Mouse (Mus musculus) right cerebral cortex, postnatal 36 days (tissue): ENCODE data around the gene Olfr704.
"Not testable (repeated sequence)": the region's sequence is repeated elsewhere in the genome, so short reads cannot be mapped to it uniquely, and the experiment has no call there.

Source experiments
- DNase-seq, 2 experiments: peaks; one replicate each; pipeline ENCODE4 v3.0.0; 2022; ENCODE audit warnings: low spot score in 2 of 2, mixed read lengths in 1 of 2

Gene Olfr704

GRCm38 (mm10) chr7:106862885-106863284 is at the start of gene Olfr704:
Gene Olfr704 (plus strand): TSS chr7:106863185.
- DNase-seq, result no peak

- DNase-seq, result no peak
Measured at GRCm38 (mm10) chr7:106813829-106814228, 49.2 kb upstream of the Olfr704 start, which contains the start of gene Olfr701. Gene Olfr701 (plus strand): TSS chr7:106814129.

DNA sequence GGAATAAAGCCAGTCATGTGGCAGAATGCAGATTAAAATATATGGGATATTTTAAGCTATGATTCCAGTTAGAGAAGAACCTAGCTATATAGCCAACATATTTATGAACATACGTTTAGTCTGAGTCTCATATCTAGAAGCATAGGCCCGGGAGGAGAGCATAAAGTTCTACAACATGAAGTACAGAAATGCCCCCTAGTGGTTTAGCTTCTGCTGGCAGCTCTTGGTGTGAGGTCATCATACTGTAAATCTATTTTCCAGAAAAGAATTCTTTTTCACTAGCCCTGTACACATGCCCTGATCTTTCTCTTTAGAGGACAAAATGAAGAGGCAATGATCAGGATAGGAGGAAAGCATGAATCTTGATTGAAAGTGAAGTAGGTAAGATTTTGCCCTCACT is 47.2 kb upstream of the Olfr704 start:
- no peak for DNase-seq

GRCm38 (mm10) chr7:106818414-106818813 is 44.6 kb upstream of the Olfr704 start:
- DNase-seq, result no peak

- no peak for DNase-seq
Measured at GRCm38 (mm10) chr7:106833793-106834192, 29.2 kb upstream of the Olfr704 start, which contains the start of gene Olfr702. Gene Olfr702 (minus strand): TSS chr7:106833893.

DNA sequence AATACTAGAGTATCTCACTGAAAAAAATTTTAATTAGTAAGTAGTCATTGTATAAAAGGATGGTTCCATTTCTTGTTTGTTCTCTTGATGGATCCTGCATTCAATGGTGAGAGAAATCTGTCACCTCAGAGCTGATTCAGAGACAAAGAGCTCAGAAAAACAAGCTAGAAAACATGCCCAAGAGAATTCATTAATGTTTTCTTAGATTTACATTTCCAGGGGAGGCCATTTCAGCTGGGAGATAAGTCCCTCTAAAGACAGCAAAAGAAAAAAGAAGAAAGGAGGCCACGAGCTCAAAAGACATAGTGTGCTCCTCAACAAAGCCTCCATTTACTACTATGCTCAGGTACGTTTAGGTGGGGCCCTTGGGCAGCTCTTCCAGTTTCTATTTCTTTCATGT is 19.9 kb upstream of the Olfr704 start, which contains the start of gene Olfr703:
Gene Olfr703, plus strand, starts transcription at position 301 of the 400 bp plus-strand sequence.
- DNase-seq, result no peak

DNA sequence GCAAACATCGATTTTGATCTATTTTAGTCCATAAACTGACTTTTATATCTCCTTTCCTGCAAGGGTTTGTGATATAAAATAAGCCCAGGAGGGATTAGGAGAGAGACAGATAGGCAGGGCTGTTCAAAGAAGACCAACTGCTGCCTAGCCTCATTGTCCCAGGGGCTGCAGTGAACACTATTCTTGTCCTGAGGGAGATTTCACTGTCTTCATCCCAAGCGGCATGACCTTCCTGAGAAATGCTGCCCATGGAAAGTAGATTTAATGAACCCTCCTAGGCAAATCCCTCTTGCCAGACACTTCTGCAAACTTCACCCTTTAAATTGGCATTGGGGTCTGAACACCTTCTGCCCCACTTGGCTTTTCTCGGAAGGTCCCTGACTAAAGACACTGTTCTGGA is 13.8 kb downstream of the Olfr704 start, which contains the start of gene Olfr705:
Gene Olfr705, minus strand, starts transcription at position 101 of the 400 bp plus-strand sequence.
- DNase-seq, result no peak

DNA sequence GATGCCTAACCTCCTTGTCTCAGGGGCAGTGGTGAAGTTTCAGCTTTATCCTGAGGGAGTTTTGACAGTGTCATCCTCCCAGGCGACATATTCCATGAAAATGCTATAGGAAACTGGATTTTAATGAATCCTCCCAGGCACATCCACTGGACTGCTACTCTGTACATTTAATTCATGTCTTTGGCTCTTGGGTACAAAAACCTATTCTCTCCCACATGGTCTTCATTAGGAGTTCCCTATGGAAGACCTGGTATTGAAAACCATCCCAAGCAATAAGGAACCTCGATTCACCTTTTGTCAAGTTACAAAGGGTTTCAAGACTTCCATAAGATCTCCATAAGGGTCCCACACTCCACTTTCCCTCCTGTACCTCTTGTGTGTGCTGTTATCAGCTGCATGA is 25.1 kb downstream of the Olfr704 start, which contains the start of gene Olfr706:
Gene Olfr706, minus strand, starts transcription at position 101 of the 400 bp plus-strand sequence.
- no peak for DNase-seq

- DNase-seq, result not testable (repeated sequence)
Measured at GRCm38 (mm10) chr7:106901141-106901540, 38.2 kb downstream of the Olfr704 start, which contains the start of gene Olfr707. Gene Olfr707 (minus strand): TSS chr7:106901241.

DNA sequence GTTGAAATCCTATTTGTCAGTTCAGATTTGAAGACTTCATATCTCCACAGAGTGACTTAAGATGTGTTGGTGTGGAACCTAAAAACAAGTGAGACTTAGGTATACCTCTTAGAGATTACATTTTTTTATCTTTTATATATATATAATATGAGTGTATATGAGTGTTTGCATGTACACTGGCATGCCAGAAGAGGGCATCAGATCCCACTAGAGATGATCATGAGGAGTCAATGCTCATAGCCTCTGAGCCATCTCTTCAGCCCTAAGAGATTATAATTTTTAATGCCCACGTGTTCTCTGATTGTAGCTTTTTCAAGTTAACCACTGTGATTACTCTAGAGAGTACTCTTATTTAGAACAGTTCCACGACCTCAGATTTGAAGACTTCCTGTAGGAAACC is 44.7 kb downstream of the Olfr704 start, which contains the start of gene Olfr1532-ps1:
Gene Olfr1532-ps1, plus strand, starts transcription at position 326 of the 400 bp plus-strand sequence.
- DNase-seq, result no peak
